Mouse (Mus musculus): Measurements from ENCODE around the gene Mblac1.

DNA sequence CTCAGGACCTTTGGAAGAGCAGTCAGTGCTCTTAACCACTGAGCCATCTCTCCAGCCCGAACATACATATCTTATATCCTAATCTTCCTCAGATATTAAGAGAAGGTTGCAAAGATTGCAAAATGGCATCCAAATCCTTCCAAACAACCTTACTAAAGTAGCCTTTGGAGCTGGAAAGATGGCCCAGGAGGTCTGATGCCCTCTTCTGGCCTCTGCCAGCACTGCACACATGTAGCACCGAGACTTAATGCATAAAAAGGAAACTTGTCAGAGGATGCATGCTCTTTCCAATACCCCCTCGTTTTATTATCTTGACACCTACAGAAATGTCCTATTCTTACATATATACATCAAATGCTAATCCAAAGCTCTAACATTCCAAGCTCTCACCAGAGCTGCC is 33.9 kb downstream of the Mblac1 start:
- TF ChIP-seq CTCF (IDR thresholded peaks at IDR 0.05; ENCODE audit: borderline replicate concordance, insufficient read depth, low read depth, low read length) (peak; percentile 39; the same call in 1 of the 2 replicates), POLR2A (IDR thresholded peaks at IDR 0.05; ENCODE audit: borderline replicate concordance, insufficient read depth, low read length) (no peak)

All from cerebellum, adult 2 months (tissue).